ENCODE assay signal across 10 mouse cellular contexts in the genomic region with DNA sequence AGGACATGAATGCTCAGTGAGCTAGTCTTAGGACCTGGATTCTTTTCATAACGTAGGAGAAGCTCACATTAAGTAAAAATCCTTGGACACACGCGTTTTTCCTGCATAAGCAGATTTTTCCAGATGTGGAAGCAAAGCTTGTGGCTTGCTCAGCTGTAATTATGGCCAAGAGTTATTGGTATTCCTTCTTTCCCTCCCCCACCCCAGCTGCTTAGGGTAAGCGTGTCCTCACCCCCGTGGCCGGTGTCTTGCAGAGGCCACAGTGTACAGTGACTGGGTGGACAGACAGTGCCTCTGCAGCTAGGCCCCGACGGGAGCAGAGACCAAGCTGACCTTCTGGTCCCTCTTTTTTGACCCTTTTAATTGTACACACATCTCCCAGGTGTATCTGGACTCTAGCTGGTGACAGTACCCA. TPM values are rescaled to one million over a fixed set of nuclear protein-coding genes. Genes with fewer than 3 reads are reported as not detected.
DNase-seq lines count a peak whose midpoint lies in the region; ATAC-seq and TF ChIP-seq lines count a peak whose summit lies in the region.
"Had no signal": no experiment of that assay in that cellular context is flagged by ENCODE, and none has a peak within 500 bp of the region (broad histone marks: within the 10 kb centered on the region; RNA-seq: fewer than 3 reads in every experiment).

No protein-coding gene starts in this region.

- peak; percentile 61 for ATAC-seq in lung, embryonic 14.5 days (ENCODE audit: insufficient read depth)
- no peak for ATAC-seq in megakaryocyte, adult 5-6 weeks (ENCODE audit: poor library complexity, severe bottlenecking)

- 7% methylated on average over 8 of the region's 8 CpGs for WGBS in lung, embryonic 14.5 days

- H3K9ac ChIP-seq in lung, embryonic 14.5 days, result no peak overlapping the region

- intact Hi-C loops in gastrocnemius, postnatal 14 days (cut with DNase I; ENCODE audit: low total_unique reads), result no loop called here

- no peak overlapping the region for H3K4me3 ChIP-seq in lung, embryonic 14.5 days (ENCODE audit: low read depth, low read length)
- H3K4me3 ChIP-seq: erythroblast, embryonic 14.5 days had no signal

- no peaks in the 10 kb centered on the region for H3K36me3 ChIP-seq in lung, embryonic 14.5 days (ENCODE audit: insufficient read depth)
- H3K36me3 ChIP-seq: G1E had no signal

- peak; percentile 63 for DNase-seq in lung, embryonic 14.5 days
- DNase-seq in lung, postnatal 25 days (ENCODE audit: low spot score), result no peak
- DNase-seq in gastrocnemius, postnatal 14 days, result peak; percentile 70
- DNase-seq in kidney, postnatal 4 days, result peak; percentile 28 to 57
- DNase-seq in skeletal muscle tissue, adult 2 months (ENCODE audit: low read depth, low spot score), result peak; percentile 75
- no peak for DNase-seq in adrenal gland, adult 18-20 months (ENCODE audit: low spot score in 2 of 2)
- DNase-seq in thymus, postnatal 10 days (ENCODE audit: low spot score in 2 of 2), result no peak

- peak overlapping the region; percentile 56 for H3K4me2 ChIP-seq in lung, embryonic 14.5 days

- H3K9me3 ChIP-seq in lung, embryonic 14.5 days (ENCODE audit: low read depth, low read length), result no peaks in the 10 kb centered on the region
- H3K9me3 ChIP-seq: G1E had no signal

- no peak for TF ChIP-seq CTCF in lung, embryonic 14.5 days (IDR thresholded peaks at IDR 0.05; ENCODE audit: low read depth)

- peak overlapping the region; percentile 96 for H3K27ac ChIP-seq in lung, embryonic 14.5 days (ENCODE audit: low read depth)

- H3K4me1 ChIP-seq in lung, embryonic 14.5 days (ENCODE audit: insufficient read depth), result peaks cover 34% of the 10 kb centered on the region

- no peaks in the 10 kb centered on the region for H3K27me3 ChIP-seq in lung, embryonic 14.5 days (ENCODE audit: insufficient read depth, low read length)

RNA-seq across cellular contexts. Expression of a gene that starts 16.7 kb away (rescaled TPM):
- 44.2 and 47.5 TPM in 2 replicates for polyA plus RNA-seq in lung, embryonic 14.5 days (2014; fragmentation: Nextera tagmentation; extraction: Ambion mirVana)
- 10 to 100 TPM; 24.1 to 24.4 TPM for total RNA-seq in gastrocnemius, postnatal 14 days (2021)
- total RNA-seq in adrenal gland, adult 18-20 months (2021), result 10 to 100 TPM; 34.8 to 46.1 TPM
- total RNA-seq in megakaryocyte, adult 5-6 weeks (2015), result 26.7 and 30.0 TPM in 2 replicates
- 28.0 and 39.0 TPM in 2 replicates for total RNA-seq in megakaryocyte, adult 5-6 weeks (2017)

RNA-seq across cellular contexts. Expression of a gene that starts 17.0 kb away (rescaled TPM):
- 166 and 188 TPM in 2 replicates for polyA plus RNA-seq in lung, embryonic 14.5 days (2014; fragmentation: Nextera tagmentation; extraction: Ambion mirVana)
- 100 to 1,000 TPM; 223 to 226 TPM for total RNA-seq in gastrocnemius, postnatal 14 days (2021)
- total RNA-seq in adrenal gland, adult 18-20 months (2021), result 100 to 1,000 TPM; 367 to 377 TPM
- total RNA-seq in megakaryocyte, adult 5-6 weeks (2015), result 115 and 117 TPM in 2 replicates
- total RNA-seq in megakaryocyte, adult 5-6 weeks (2017), result 106 and 119 TPM in 2 replicates

Comparison
In these comparisons a context has a peak if more than half of its experiments do, and no peak if none do; other contexts are left out.
1. DNase-seq: peak in lung, embryonic 14.5 days (single experiment), gastrocnemius, postnatal 14 days (single experiment), kidney, postnatal 4 days (2 of 2) and skeletal muscle tissue, adult 2 months (single experiment); none in lung, postnatal 25 days (single experiment), adrenal gland, adult 18-20 months (0 of 2) and thymus, postnatal 10 days (0 of 2).